Mouse (Mus musculus): ENCODE data around the gene Ccdc162.
A peak's percentile ranks its signal among the peaks of the same experiment; 100 is the strongest.

Ccdc162 gene

DNA sequence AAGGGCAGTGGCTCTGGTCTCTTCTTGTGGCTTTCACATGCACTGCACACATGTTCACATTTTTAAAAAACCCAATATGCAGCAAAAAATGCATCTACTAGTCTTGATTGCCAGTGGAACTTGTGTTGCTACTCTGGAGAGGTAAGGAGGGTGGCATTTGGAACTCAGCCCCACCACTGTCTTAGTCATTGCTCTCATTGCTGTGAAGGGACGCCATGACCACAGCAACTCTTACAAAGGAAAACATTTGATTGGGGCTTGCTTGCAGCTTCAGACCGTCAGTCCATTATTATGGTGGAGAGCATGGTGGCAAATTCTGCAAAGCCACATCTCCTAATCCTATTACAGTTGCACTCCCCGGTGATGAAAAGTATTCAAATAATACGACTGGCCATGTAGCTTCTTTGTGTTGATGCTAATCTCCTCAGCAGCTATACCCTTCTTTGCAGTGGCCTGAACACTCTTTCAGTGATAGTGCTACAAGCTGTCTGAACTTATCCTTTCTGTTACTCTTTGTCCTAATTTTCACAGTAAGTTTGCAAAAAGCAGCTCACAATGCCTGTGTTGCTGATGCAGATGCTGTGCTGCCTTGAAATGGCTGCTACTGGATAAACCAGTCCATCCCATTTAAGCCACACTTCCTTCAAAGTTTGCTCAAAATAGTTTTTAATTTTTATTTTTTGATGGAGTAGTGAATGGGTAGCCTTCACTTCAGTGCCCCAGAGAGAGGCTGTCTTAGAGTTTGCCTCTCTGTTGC lies 179.0 kb downstream of the Ccdc162 start:
- DNase-seq, result no peak

DNA sequence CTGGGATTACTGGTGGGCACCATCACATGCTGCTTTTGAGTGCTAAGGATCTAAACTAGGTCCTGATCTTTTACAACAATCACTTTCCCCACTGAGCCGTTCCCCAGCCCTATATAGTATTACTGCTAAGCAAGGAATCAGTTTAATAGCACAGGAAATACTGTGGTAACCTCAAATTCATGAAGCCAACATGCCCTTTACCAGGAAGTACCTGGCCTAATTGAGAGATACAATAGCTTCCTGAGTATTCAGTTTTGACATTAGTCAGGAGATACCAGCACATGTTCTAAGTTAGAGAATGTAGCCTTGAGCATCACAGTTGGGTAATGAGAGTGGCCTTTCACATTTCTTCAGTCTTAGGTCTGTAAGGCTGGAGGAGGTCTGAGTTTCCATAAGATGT lies 179.7 kb downstream of the Ccdc162 start:
- no peak for DNase-seq

DNA sequence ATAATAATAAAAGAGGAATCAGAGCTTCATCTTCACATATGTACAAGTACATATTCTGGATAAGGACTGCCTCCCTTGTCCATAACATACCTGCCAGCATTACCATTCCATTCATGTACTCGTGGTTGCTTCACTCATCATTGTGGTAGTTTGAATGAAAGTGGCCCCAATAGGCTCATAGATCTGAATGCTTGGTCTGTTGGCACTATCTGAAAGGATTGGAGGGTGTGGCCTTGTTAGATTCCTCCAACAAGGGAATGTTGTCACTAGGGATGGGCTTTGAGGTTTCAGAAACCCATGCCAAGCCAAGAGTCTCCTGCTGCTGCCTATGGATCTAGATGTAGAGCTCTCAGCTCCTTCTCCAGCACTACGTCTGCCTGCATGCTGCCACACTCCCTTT lies 180.4 kb downstream of the Ccdc162 start:
- DNase-seq, result no peak

DNA sequence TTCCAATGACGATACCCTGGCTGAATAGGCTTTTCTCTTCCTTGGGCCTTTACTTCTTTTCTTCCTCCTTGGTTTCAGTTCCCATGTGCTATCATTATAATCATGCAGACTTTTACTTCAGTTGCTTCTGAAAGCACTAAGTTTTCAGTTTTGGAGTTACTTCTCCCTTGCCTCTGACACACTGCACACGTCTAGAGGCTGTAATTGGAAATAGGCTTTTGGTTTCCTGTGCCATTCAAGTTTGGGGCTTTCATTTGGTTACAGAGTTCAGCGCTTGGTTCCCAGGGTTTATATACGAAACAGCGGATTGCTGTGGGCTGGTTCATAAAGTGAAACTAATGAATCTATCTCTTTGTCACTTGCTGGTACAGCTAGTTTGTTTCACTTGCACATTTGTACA lies 186.5 kb downstream of the Ccdc162 start:
- DNase-seq, result no peak

DNA sequence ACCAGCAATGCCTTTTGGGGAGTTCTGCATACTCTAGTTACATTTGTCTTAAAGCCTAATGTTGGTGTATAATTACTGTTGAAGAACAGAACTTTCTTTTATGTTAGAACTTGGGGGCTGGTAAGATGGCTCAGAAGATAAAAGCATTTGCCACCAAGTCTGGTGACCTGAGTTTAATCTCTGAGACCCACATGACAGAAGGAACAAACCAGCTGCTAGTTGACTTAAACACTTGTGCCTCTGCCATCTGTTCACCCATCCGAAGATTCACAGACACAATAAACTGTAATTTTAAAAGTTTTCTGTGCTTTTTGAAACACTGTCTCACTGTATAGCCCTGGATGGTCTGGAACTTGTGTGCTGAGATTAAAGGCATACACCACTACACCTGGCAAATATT lies 190.7 kb downstream of the Ccdc162 start:
- DNase-seq, result no peak

DNA sequence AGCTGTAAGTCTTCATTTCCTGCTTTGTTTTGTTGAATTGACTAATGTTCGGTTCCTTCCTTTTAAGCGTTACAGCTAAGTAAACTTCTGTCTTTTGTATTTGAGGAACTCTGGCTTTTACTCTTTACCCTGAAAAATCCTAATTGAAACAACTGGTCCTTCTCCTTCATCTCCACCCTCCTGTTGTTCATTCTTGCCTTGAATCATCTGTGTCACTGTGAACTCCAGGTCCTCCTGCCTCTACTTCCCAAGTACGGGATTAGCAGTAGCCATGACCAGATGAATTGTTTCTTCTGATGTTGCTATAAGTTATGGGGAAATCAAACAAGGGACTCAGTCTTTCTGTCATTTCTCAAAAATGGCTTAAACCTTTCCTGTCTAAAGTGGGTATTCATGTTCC lies 193.0 kb downstream of the Ccdc162 start:
- no peak for DNase-seq

DNA sequence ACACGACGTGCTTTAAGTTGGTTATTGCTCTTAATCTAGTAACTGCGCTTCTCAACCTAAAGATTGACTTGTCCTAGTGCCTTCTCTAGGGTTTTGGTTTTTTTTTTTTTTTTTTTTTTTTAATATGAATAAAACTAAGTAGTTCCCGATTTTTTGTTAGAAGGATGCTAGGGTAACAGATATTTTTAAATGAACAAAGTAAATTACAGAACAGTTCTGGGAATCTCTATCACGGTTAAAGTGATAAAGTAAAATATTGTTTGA lies 196.1 kb downstream of the Ccdc162 start:
- no peak for DNase-seq

DNA sequence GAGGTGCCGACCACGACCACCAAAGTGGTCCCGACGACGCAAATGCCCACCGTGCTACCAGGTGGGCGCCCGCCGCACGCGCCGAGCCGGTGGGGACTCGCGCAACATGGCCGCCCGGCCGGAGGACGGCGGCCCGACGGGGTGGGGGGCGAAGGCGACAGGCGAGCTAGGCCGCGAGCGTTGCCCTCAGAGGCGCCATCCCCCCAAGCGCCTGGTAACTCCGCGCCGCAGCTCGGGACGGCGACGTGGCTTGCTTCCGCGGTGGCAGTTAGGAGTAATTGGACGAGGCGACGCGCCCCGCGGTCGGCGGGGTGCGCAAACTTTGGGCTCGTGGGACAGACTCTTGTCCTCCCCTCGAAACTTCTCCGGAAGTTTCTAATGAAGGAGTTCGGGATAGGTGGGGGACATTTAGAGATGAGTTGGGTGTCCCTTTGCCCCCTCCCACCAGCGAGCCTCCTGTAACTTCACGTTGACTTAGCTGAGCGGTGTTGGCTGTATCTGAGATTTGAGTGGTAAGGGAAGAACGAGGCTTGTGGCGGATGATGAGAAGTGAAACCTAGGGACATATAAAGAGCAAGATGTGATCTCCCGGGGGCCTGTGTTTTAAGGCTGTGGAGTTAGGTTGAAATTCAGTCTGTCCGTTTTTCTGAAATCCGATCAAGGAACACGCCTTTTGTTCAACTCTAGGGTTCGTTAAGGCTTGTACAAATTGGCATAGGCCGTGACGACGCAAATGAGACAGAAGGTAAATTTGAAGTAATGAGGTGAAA lies 196.6 kb downstream of the Ccdc162 start:
- peak; percentile 27 to 72 for DNase-seq

DNA sequence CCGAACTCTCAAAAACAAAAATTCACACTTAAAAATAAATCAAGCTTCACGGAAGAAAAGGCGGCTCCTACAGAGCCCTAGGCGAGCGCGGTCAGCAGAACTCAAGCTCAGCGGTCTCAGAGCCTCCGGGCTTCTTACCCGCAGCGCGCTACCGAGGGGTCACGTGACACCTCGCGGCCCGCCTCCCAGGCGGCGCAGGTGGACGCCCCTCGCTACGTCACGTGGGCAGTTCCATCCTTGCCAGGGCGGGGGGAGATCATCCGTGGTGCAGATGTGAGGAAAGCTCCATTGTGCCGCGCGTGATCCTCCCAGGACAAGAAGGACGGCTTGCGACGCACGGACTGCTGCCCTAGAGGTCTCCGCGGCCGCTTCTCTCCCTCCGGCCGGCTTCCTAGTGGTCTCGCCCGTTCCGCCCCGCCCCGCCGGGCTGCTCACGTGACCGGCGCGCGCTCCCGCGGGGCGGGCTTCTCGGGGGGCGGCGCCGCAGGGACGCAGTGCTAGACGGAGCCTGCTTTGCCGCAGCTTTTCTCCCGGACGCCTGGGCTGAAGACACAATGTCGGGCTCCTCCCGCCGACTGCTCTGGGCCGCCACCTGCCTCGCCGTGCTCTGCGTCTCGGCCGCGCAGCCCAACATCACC lies 197.3 kb downstream of the Ccdc162 start, which contains the start of gene Cd164:
Cd164 (plus strand) TSS at position 434 of the 638 bp plus-strand sequence.
- DNase-seq, result peak; percentile 94 to 95

DNA sequence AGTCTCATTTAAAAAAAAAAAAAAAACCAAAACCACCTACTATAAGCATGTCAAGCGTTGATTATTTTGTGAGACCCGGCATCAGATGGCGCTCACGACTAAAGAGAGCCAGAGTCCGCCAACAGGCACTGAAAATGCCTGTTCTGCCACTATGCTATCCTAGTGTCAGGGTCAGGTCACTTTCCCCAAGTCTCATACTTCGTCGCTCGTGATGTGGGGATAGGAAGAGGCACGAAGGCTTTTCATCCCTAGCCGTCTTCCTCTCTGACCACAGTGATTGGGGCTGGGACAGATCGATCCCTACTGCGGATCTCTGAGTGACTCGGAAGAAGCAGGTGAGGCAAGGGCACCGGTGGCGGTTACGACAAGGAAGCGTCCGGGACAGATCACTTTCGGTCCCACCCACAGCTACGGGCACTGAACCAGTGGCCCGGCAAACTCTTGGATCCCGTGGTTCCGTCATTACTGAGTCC lies 197.9 kb downstream of the Ccdc162 start:
- peak; percentile 82 to 84 for DNase-seq

DNA sequence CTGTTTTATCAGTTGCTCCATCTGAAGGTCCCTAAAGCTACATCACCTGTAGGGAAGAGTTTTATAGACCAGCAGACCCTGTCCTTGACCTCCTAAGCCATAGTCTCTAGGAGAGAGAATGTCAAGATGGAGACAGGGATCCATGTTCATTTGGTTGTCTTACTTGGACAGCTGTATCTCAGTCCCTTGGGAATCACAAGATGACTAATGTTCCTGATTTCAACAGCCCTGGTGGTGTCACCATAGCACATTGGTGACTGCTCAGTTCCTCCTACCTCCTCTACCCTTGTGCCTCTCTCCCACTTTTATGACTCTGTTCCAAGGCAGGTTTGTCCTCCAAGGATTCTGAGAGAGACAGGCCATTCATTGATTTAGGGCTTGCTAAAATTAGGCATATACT lies 201.5 kb downstream of the Ccdc162 start:
- DNase-seq, result no peak

DNA sequence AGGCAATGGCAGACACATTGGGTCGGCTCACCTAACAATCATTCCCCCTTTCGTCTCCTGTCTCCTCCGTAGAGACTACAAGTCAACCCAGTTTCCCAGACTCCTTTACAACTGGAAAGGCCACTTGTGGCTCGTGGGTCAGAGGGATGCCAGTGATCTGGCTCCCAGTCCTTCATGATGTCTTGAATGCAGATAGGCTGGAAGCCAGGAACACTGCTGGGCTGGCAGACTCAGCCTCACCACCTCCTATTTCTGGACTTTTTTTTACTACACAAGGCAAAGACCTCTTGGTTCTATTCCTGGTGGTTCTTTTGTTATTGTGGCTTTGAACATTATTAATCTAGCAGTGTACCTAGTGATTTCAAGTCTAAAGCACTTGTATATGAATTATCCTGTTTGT lies 202.1 kb downstream of the Ccdc162 start:
- no peak for DNase-seq

DNA sequence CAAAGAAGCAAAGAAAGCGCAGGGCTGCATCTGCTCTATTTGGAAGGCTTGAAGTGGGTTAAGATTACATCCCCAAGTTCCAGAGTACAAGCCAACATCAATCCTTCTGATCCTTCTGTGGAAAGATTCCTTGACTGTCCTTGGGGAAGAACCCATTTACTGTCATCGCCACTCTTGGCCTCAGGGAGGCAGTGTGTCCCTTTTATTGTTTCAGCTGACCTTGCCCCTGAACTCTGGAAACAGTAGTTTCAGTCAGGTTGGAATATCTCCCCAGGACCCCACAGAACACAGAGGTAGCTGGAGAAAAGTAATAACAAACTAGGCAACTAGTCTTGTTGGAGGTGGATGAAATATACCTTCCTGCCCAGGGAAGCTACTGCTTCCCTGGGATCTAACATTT lies 207.3 kb downstream of the Ccdc162 start:
- peak in 1 of 2 experiments; percentile 58 for DNase-seq

DNA sequence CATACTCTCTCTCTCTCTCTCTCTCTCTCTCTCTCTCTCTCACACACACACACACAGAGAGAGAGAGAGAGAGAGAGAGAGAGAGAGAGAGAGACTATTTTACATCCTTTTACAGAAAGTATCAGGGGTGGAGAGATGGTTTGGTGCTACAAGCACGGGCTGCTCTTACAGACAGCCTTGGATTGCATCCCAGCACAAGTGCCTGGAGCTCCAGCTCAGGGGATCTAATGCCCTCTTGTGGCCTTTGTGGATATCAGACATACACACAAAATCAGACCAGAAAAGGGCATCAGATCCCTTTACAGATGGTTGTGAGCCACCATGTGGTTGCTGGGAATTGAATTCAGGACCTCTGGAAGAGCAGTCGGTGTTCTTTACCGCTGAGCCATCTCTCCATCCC lies 211.0 kb downstream of the Ccdc162 start:
- DNase-seq, result peak; percentile 76 to 82

DNA sequence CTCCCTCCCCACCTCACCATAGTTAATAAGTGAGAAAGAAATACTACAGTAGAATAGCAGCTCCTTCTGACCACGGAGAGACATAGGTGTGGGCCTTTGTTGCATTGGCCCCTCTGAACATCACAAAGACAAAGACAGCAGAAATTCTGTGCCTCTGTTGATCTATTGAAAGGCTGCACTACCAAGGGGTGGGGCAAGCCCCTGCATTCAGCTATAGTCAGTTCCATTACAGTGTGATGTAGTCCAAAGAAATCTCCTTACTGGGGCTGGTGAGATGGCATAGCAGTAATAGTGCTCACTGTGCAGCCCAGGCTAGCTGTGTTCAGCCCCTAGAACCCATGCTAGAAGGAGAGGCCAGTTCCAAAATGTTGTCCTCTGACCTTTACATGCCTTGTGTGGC lies 211.4 kb downstream of the Ccdc162 start:
- DNase-seq, result no peak

DNA sequence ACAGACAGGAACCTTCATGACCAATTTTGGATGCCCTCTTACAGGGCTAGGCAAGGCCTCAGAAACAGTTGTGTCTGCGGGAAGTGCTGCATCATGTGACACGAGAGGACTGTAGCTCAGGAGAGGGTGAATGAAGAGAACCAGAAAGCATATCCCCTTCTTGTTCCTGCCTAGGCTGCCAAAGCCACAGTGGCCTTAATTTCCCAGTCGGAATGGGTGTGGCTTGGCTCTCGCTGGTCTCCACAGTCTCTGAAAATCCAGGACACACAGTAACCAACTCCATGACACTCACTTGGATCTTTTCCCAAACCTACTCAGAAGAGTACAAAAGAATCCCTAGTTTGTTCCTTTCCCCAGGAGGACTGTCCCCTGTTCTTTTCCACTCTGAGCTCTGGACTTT lies 215.5 kb downstream of the Ccdc162 start:
- DNase-seq, result peak; percentile 81 to 91

DNA sequence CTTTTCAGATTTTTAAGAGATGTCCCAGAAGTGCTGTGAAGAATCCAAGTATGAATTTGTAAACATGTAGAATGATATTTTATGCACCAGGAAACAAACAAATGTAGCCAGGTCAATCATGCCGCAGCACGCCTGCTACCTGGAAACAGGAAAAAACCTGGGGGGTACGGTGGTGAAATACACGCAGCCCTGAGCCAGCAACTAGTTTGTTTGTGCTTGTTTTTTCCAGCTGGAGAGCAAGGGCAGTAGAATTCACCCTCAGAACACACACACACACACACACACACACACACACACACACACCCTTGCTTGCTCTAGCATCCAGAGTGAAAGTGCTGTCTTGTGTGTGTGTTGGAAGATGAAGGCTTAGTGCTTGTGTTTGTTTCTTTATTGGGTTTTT lies 225.3 kb downstream of the Ccdc162 start:
- peak; percentile 60 to 64 for DNase-seq

DNA sequence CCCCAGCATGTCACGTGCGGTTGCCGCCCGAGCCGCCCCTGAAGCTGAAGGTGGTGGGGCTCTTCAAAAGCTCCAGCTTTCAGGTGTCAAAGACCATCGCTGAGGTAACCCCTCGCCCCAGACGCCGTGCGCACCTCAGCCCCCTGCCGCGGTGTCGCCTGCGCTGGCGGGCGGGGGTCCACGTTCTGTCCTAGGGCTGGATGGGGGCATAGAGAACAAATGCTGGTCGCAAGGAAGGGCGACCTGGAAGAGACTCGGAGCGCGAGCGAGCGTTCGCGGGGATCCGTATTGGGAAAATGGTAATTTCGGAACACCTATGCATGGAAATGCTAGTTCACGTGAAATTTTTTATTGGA lies 225.9 kb downstream of the Ccdc162 start:
- DNase-seq, result no peak

DNA sequence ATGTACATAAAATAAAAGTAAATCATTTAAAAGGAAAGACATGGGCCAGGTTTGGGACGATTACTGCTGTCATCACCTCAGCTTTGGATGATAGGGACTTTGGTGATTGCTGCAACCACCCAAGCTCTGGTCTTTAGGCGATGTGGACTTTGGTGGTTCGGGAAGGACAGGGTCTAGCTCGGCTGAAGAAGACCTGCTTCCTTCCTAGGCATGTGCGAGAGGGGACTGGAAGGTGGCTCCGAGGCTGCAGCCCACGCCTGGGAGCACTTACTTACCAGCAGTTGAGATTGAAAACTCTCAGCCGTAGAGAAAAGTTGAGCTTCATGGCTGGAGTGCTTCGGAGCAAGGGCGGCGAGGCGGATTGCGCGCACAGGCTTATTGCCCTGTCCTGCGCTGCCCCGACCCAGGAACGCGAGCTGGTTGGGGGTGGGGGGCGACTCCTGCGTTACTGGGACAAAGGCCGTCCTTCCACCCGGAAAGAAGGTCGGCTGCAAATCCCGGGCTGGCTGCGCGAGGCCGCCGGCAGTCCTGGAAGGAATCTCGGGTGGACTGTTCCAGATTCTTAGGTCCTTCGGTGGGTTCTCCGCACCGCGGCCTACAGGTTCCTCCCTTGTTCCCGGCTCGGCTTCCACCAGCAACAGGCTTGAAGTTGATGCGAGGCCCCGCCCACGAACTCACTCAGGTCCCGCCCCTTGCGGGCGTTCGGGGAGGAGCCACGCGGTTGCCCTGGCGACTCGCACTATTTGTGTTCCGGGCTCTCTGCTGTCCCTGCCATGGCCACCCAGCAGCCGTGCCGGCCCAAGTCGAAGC lies 226.5 kb downstream of the Ccdc162 start, which contains the start of the genes Smpd2 and Ppil6:
Smpd2 (minus strand) TSS at position 662 of the 810 bp plus-strand sequence.
Ppil6 (plus strand) TSS at position 732 of the 810 bp plus-strand sequence.
- DNase-seq, result peak; percentile 97 to 98

DNA sequence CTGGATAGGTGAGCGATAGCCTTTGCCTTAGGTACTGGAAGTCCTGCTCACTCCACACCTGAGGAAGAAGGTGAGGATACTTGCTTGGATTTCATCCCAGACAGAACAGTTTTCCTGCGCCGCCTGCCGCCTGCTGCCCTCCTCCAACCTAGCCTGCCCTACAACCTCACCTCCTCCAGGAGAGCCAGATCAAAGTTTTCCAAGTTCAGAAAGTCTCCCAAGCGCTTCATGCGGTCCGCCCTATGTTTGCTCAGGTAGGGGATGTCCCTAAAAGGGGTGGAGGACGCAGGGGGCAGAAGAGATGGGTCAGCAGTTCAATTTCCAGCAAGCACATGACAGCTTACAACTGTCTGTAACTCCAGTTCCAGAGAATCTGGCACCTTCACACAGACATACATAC lies 227.1 kb downstream of the Ccdc162 start:
- DNase-seq, result peak; percentile 68

DNA sequence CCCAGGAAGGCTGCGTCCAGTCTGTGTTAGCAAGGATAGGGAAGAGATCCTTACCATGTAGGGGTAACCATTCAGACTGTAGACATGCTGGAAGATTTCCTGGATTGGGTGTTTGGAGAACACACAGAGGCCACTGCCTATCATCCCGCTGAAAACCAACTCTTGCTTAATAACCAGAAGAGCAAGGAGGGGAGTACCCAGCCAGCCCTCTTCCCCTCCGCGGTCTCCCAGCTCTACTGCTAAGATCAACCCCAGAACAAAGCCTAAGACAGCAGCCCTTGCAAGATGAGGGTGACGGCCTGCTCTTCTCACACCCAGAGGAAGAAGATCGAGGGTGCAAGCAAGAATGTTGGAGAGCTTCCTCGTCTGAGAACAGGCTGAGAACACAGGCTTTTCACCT lies 227.6 kb downstream of the Ccdc162 start:
- DNase-seq, result no peak
